10 mouse cellular contexts compared by ENCODE assay signal in genomic region chr6:86343656-86344055, GRCm38 (mm10). TPM values are rescaled to one million over a fixed set of nuclear protein-coding genes. Genes with fewer than 3 reads are reported as not detected.
DNase-seq lines count a peak whose midpoint lies in the region; ATAC-seq and TF ChIP-seq lines count a peak whose summit lies in the region.
"Had no signal": no experiment of that assay in that cellular context is flagged by ENCODE, and none has a peak within 500 bp of the region (broad histone marks: within the 10 kb centered on the region; RNA-seq: fewer than 3 reads in every experiment).

No protein-coding gene starts in this region.

- H3K4me2 ChIP-seq in kidney, postnatal 0 days (ENCODE audit: low read length), result no peak overlapping the region; the same call in 1 of the 2 replicates
- H3K4me2 ChIP-seq in forebrain, postnatal 0 days (ENCODE audit: low read depth), result peak overlapping the region; percentile 26; the same call in 1 of the 2 replicates
- H3K4me2 ChIP-seq in midbrain, embryonic 16.5 days (ENCODE audit: low read length), result peak overlapping the region; percentile 28; the same call in 1 of the 2 replicates
- H3K4me2 ChIP-seq: liver, embryonic 13.5 days had no signal

- H3K9me3 ChIP-seq in kidney, postnatal 0 days (replicated peaks; ENCODE audit: low read length), result no peaks in the 10 kb centered on the region
- no peaks in the 10 kb centered on the region for H3K9me3 ChIP-seq in forebrain, postnatal 0 days (ENCODE audit: low read length)
- no peaks in the 10 kb centered on the region for H3K9me3 ChIP-seq in midbrain, embryonic 16.5 days (replicated peaks; ENCODE audit: control insufficient read depth, low read length, poor library complexity, severe bottlenecking)
- H3K9me3 ChIP-seq: liver, embryonic 13.5 days had no signal

- no peak for TF ChIP-seq POLR2A in kidney, adult 2 months (IDR thresholded peaks at IDR 0.05; ENCODE audit: low read depth, low read length)
- no peak for TF ChIP-seq POLR2A in brain, embryonic 14.5 days (IDR thresholded peaks at IDR 0.05; ENCODE audit: borderline replicate concordance, extremely low read depth, insufficient read depth, insufficient read length, poor library complexity, severe bottlenecking)

- no peak for TF ChIP-seq CTCF in kidney, postnatal 0 days (IDR thresholded peaks at IDR 0.05; ENCODE audit: low read depth)
- TF ChIP-seq CTCF in kidney, adult 2 months (conservative IDR thresholded peaks at IDR 0.05; ENCODE audit: insufficient read depth, insufficient read length, low read depth, low read length), result no peak
- TF ChIP-seq CTCF in brain, embryonic 14.5 days (IDR thresholded peaks at IDR 0.05; ENCODE audit: borderline replicate concordance, extremely low read depth, insufficient read depth, insufficient read length), result no peak
- no peak for TF ChIP-seq CTCF in forebrain, postnatal 0 days (IDR thresholded peaks at IDR 0.05; ENCODE audit: low read depth)

- no peaks in the 10 kb centered on the region for H3K36me3 ChIP-seq in kidney, postnatal 0 days (ENCODE audit: insufficient read depth, low read length)
- no peaks in the 10 kb centered on the region for H3K36me3 ChIP-seq in kidney, adult 2 months (ENCODE audit: control insufficient read depth, insufficient read depth, low read length)
- no peaks in the 10 kb centered on the region for H3K36me3 ChIP-seq in forebrain, postnatal 0 days (ENCODE audit: insufficient read depth)
- no peaks in the 10 kb centered on the region for H3K36me3 ChIP-seq in midbrain, embryonic 16.5 days (ENCODE audit: control insufficient read depth, insufficient read depth, low read length)
- H3K36me3 ChIP-seq: liver, embryonic 13.5 days had no signal

- 13% methylated on average over 7 of the region's 7 CpGs for WGBS in kidney, postnatal 0 days
- WGBS in kidney, adult 2 months, result 18% methylated on average over 7 of the region's 7 CpGs
- WGBS in forebrain, postnatal 0 days, result 16% methylated on average over 7 of the region's 7 CpGs
- 13% methylated on average over 6 of the region's 7 CpGs for WGBS in midbrain, embryonic 16.5 days

- 0 out of 2 replicates have a peak, but pooled peaks cover 8% of the 10 kb centered on the region for H3K4me1 ChIP-seq in kidney, postnatal 0 days (replicated peaks; ENCODE audit: insufficient read depth, low read length)
- no peaks in the 10 kb centered on the region for H3K4me1 ChIP-seq in kidney, adult 2 months (ENCODE audit: control insufficient read depth, insufficient read depth, low read length)
- no peaks in the 10 kb centered on the region for H3K4me1 ChIP-seq in forebrain, postnatal 0 days (ENCODE audit: insufficient read depth)
- 0 out of 2 replicates have a peak, but pooled peaks cover 2% of the 10 kb centered on the region for H3K4me1 ChIP-seq in midbrain, embryonic 16.5 days (ENCODE audit: control insufficient read depth, insufficient read depth, low read length)
- H3K4me1 ChIP-seq: liver, embryonic 13.5 days had no signal

- no peak for ATAC-seq in kidney, postnatal 0 days (replicated peaks; ENCODE audit: low FRiP score, low read depth)
- ATAC-seq in forebrain, postnatal 0 days, result no peak
- no peak for ATAC-seq in midbrain, embryonic 16.5 days

- H3K9ac ChIP-seq in kidney, postnatal 0 days (ENCODE audit: low read depth, low read length), result no peak overlapping the region
- H3K9ac ChIP-seq in forebrain, postnatal 0 days, result no peak overlapping the region
- H3K9ac ChIP-seq in midbrain, embryonic 16.5 days (ENCODE audit: low read depth, low read length), result no peak overlapping the region
- H3K9ac ChIP-seq: liver, embryonic 13.5 days had no signal

- no peak overlapping the region for H3K4me3 ChIP-seq in kidney, postnatal 0 days (replicated peaks; ENCODE audit: low read depth, low read length)
- H3K4me3 ChIP-seq in kidney, adult 2 months (ENCODE audit: insufficient read depth, low read depth, low read length), result no peak overlapping the region
- no peak overlapping the region for H3K4me3 ChIP-seq in forebrain, postnatal 0 days (ENCODE audit: low read depth, low read length)
- no peak overlapping the region for H3K4me3 ChIP-seq in midbrain, embryonic 16.5 days (ENCODE audit: low read depth, low read length)
- H3K4me3 ChIP-seq: liver, embryonic 13.5 days had no signal

- no peaks in the 10 kb centered on the region for H3K27me3 ChIP-seq in kidney, postnatal 0 days (ENCODE audit: insufficient read depth, low read length)
- no peaks in the 10 kb centered on the region for H3K27me3 ChIP-seq in kidney, adult 2 months (replicated peaks; ENCODE audit: control insufficient read depth, insufficient read depth, low read length)
- no peaks in the 10 kb centered on the region for H3K27me3 ChIP-seq in forebrain, postnatal 0 days (ENCODE audit: insufficient read depth, low read length)
- no peaks in the 10 kb centered on the region for H3K27me3 ChIP-seq in midbrain, embryonic 16.5 days (ENCODE audit: control insufficient read depth, insufficient read depth, low read depth, low read length)
- H3K27me3 ChIP-seq: liver, embryonic 13.5 days had no signal

- peak; percentile 31 for DNase-seq in kidney, postnatal 0 days (ENCODE audit: low spot score)
- DNase-seq in kidney, adult 2 months, result no peak
- peak; percentile 37 for DNase-seq in brain, embryonic 14.5 days (ENCODE audit: low read depth)
- DNase-seq in forebrain, postnatal 0 days, result no peak
- no peak for DNase-seq in ovary, adult 18-20 months (ENCODE audit: low spot score)
- no peak for DNase-seq in layer of hippocampus, postnatal 36 days
- DNase-seq in adrenal gland, adult 18-20 months (ENCODE audit: low spot score in 2 of 2), result no peak
- DNase-seq: kidney, adult 8-10 months; liver, embryonic 13.5 days had no signal

- no peak overlapping the region for H3K27ac ChIP-seq in kidney, postnatal 0 days
- no peak overlapping the region for H3K27ac ChIP-seq in kidney, adult 2 months (ENCODE audit: insufficient read depth, low read depth, low read length)
- peak overlapping the region; percentile 35; the same call in 1 of the 2 replicates for H3K27ac ChIP-seq in forebrain, postnatal 0 days (ENCODE audit: low read depth, low read length)
- no peak overlapping the region for H3K27ac ChIP-seq in midbrain, embryonic 16.5 days (ENCODE audit: low read length)
- H3K27ac ChIP-seq: liver, embryonic 13.5 days had no signal

RNA-seq across cellular contexts. Expression of gene Fam136a, which starts 21.8 kb away (rescaled TPM):
- polyA plus RNA-seq in kidney, postnatal 0 days (2015; fragmentation: Nextera tagmentation; extraction: Ambion mirVana), result 100 and 110 TPM in 2 replicates
- 19.7 and 20.2 TPM in 2 replicates for polyA plus RNA-seq in kidney, adult 2 months (2012; rRNA removed)
- 56.5 and 58.2 TPM in 2 replicates for polyA plus RNA-seq in brain, embryonic 14.5 days (2012; rRNA removed)
- total RNA-seq in forebrain, postnatal 0 days (2014; rRNA removed), result 65.9 and 85.8 TPM in 2 replicates
- 75.1 and 75.2 TPM in 2 replicates for polyA plus RNA-seq in forebrain, postnatal 0 days (2015; fragmentation: Nextera tagmentation; extraction: Ambion mirVana)
- polyA plus RNA-seq in midbrain, embryonic 16.5 days (2015; fragmentation: Nextera tagmentation; extraction: Ambion mirVana), result 120 and 124 TPM in 2 replicates
- 10 to 100 TPM; 32.8 TPM for total RNA-seq in layer of hippocampus, postnatal 36 days (2021)
- total RNA-seq in adrenal gland, adult 18-20 months (2021), result 10 to 100 TPM; 51.0 to 78.9 TPM

RNA-seq across cellular contexts. Expression of gene Snrpg, which starts 27.4 kb away (rescaled TPM):
- 490 and 543 TPM in 2 replicates for polyA plus RNA-seq in kidney, postnatal 0 days (2015; fragmentation: Nextera tagmentation; extraction: Ambion mirVana)
- polyA plus RNA-seq in kidney, adult 2 months (2012; rRNA removed), result 35.3 and 82.5 TPM in 2 replicates
- 175 and 203 TPM in 2 replicates for polyA plus RNA-seq in brain, embryonic 14.5 days (2012; rRNA removed)
- 72.0 and 101 TPM in 2 replicates for total RNA-seq in forebrain, postnatal 0 days (2014; rRNA removed)
- 308 and 448 TPM in 2 replicates for polyA plus RNA-seq in forebrain, postnatal 0 days (2015; fragmentation: Nextera tagmentation; extraction: Ambion mirVana)
- 280 and 327 TPM in 2 replicates for polyA plus RNA-seq in midbrain, embryonic 16.5 days (2015; fragmentation: Nextera tagmentation; extraction: Ambion mirVana)
- total RNA-seq in layer of hippocampus, postnatal 36 days (2021), result 10 to 100 TPM; 71.7 to 74.6 TPM
- 100 to 1,000 TPM; 115 to 384 TPM for total RNA-seq in adrenal gland, adult 18-20 months (2021)

RNA-seq across cellular contexts. Expression of gene Pcyox1, which starts 53.3 kb away (rescaled TPM):
- polyA plus RNA-seq in kidney, postnatal 0 days (2015; fragmentation: Nextera tagmentation; extraction: Ambion mirVana), result 110 and 111 TPM in 2 replicates
- polyA plus RNA-seq in kidney, adult 2 months (2012; rRNA removed), result 56.4 and 56.8 TPM in 2 replicates
- 71.4 and 72.1 TPM in 2 replicates for polyA plus RNA-seq in brain, embryonic 14.5 days (2012; rRNA removed)
- total RNA-seq in forebrain, postnatal 0 days (2014; rRNA removed), result 105 and 113 TPM in 2 replicates
- 90.1 and 99.2 TPM in 2 replicates for polyA plus RNA-seq in forebrain, postnatal 0 days (2015; fragmentation: Nextera tagmentation; extraction: Ambion mirVana)
- 93.6 and 100 TPM in 2 replicates for polyA plus RNA-seq in midbrain, embryonic 16.5 days (2015; fragmentation: Nextera tagmentation; extraction: Ambion mirVana)
- total RNA-seq in layer of hippocampus, postnatal 36 days (2021), result 100 to 1,000 TPM; 105 to 114 TPM
- 100 to 1,000 TPM; 114 to 221 TPM for total RNA-seq in adrenal gland, adult 18-20 months (2021)

Comparison
In these comparisons a context has a peak if more than half of its experiments do, and no peak if none do; other contexts are left out.
1. DNase-seq: peak in kidney, postnatal 0 days (single experiment) and brain, embryonic 14.5 days (single experiment); none in kidney, adult 2 months (single experiment), forebrain, postnatal 0 days (single experiment), ovary, adult 18-20 months (single experiment), layer of hippocampus, postnatal 36 days (0 of 2) and adrenal gland, adult 18-20 months (0 of 2).